Mouse (Mus musculus): ENCODE data around the gene Slc10a1.
A peak's percentile ranks its signal among the peaks of the same experiment; 100 is the strongest.
"Not testable (repeated sequence)": the region's sequence is repeated elsewhere in the genome, so short reads cannot be mapped to it uniquely, and the experiment has no call there.

The Slc10a1 gene

GRCm38 (mm10) chr12:80966059-80966838, 2.3 kb downstream of the Slc10a1 start:
- no peak for DNase-seq

GRCm38 (mm10) chr12:80962566-80962965, 5.9 kb downstream of the Slc10a1 start:
- DNase-seq, result no peak

- DNase-seq, result no peak
These were observed 10.5 kb downstream of the Slc10a1 start for GRCm38 (mm10) chr12:80957961-80958360.

- no peak for DNase-seq
These were observed 12.5 kb downstream of the Slc10a1 start for GRCm38 (mm10) chr12:80956039-80956438.

GRCm38 (mm10) chr12:80952526-80952925, 16.0 kb downstream of the Slc10a1 start:
- no peak for DNase-seq

- no peak for DNase-seq
These were observed 16.8 kb downstream of the Slc10a1 start for GRCm38 (mm10) chr12:80951640-80952219.

- not testable (repeated sequence) for DNase-seq
These were observed 18.9 kb downstream of the Slc10a1 start for GRCm38 (mm10) chr12:80949603-80950002.

GRCm38 (mm10) chr12:80948202-80948601, 20.3 kb downstream of the Slc10a1 start:
- no peak for DNase-seq

- DNase-seq, result peak; percentile 95
These were observed 22.5 kb downstream of the Slc10a1 start for GRCm38 (mm10) chr12:80945996-80946355.

GRCm38 (mm10) chr12:80945334-80945995, 23.0 kb downstream of the Slc10a1 start, which contains the start of gene Srsf5:
Srsf5 (plus strand) TSS chr12:80945504.
- DNase-seq, result peak; percentile 98

- not testable (repeated sequence) for DNase-seq
These were observed 23.6 kb downstream of the Slc10a1 start for GRCm38 (mm10) chr12:80944963-80945333.

- DNase-seq, result no peak
These were observed 24.3 kb downstream of the Slc10a1 start for GRCm38 (mm10) chr12:80944204-80944603.

- DNase-seq, result no peak
These were observed 25.1 kb downstream of the Slc10a1 start for GRCm38 (mm10) chr12:80943395-80943794.

- no peak for DNase-seq
These were observed 26.6 kb downstream of the Slc10a1 start for GRCm38 (mm10) chr12:80941886-80942285.

- no peak for DNase-seq
These were observed 29.3 kb downstream of the Slc10a1 start for GRCm38 (mm10) chr12:80939165-80939564.

- DNase-seq, result no peak
These were observed 29.9 kb downstream of the Slc10a1 start for GRCm38 (mm10) chr12:80938642-80939041.

- DNase-seq, result no peak
These were observed 31.0 kb downstream of the Slc10a1 start for GRCm38 (mm10) chr12:80937331-80938029.

GRCm38 (mm10) chr12:80936751-80937150, 31.8 kb downstream of the Slc10a1 start:
- no peak for DNase-seq

GRCm38 (mm10) chr12:80932865-80933264, 35.6 kb downstream of the Slc10a1 start:
- no peak for DNase-seq

- no peak for DNase-seq
These were observed 36.9 kb downstream of the Slc10a1 start for GRCm38 (mm10) chr12:80931402-80932140.

- DNase-seq, result no peak
These were observed 38.4 kb downstream of the Slc10a1 start for GRCm38 (mm10) chr12:80930141-80930540.

GRCm38 (mm10) chr12:80928881-80929280, 39.6 kb downstream of the Slc10a1 start:
- no peak for DNase-seq

GRCm38 (mm10) chr12:80927518-80927917, 41.0 kb downstream of the Slc10a1 start:
- DNase-seq, result no peak
